ENCODE assay signal across 8 mouse cellular contexts in genomic region chr10:56840732-56841131, GRCm38 (mm10).
DNase-seq lines count a peak whose midpoint lies in the region.

No protein-coding gene starts in this region.

- DNase-seq in gastrocnemius, adult 18-20 months (ENCODE audit: low spot score): peak; percentile 45
- no peak for DNase-seq in gastrocnemius, postnatal 25 days
- peak; percentile 19 for DNase-seq in ovary, postnatal 36 days (ENCODE audit: low spot score)
- DNase-seq in ovary, postnatal 10 days (ENCODE audit: low spot score): no peak
- peak; percentile 61 for DNase-seq in adrenal gland, postnatal 25 days
- DNase-seq in heart, postnatal 4 days: peak; percentile 65
- DNase-seq in retina, postnatal 1 day: peak; percentile 10
- DNase-seq in T-cell, adult 2 months (ENCODE audit: low spot score): no peak

Comparison
In these comparisons a context has a peak if more than half of its experiments do, and no peak if none do; other contexts are left out.
1. DNase-seq: peak in gastrocnemius, adult 18-20 months (single experiment), ovary, postnatal 36 days (single experiment), adrenal gland, postnatal 25 days (single experiment), heart, postnatal 4 days (single experiment) and retina, postnatal 1 day (single experiment); none in gastrocnemius, postnatal 25 days (single experiment), ovary, postnatal 10 days (single experiment) and T-cell, adult 2 months (single experiment).